Mouse (Mus musculus) lung, postnatal 0 days (tissue): ENCODE data around the gene Pla2g15.

Experiments
- CTCF ChIP-seq: IDR thresholded peaks from 2 replicates; pipeline ENCODE4 v1.5.1; 2016; ENCODE audit warnings: antibody characterized with exemption, mild to moderate bottlenecking
- EP300 ChIP-seq: IDR thresholded peaks from 2 replicates; pipeline ENCODE4 v1.6.1; 2016; ENCODE audit warnings: antibody characterized with exemption, mild to moderate bottlenecking, control low read depth

DNA sequence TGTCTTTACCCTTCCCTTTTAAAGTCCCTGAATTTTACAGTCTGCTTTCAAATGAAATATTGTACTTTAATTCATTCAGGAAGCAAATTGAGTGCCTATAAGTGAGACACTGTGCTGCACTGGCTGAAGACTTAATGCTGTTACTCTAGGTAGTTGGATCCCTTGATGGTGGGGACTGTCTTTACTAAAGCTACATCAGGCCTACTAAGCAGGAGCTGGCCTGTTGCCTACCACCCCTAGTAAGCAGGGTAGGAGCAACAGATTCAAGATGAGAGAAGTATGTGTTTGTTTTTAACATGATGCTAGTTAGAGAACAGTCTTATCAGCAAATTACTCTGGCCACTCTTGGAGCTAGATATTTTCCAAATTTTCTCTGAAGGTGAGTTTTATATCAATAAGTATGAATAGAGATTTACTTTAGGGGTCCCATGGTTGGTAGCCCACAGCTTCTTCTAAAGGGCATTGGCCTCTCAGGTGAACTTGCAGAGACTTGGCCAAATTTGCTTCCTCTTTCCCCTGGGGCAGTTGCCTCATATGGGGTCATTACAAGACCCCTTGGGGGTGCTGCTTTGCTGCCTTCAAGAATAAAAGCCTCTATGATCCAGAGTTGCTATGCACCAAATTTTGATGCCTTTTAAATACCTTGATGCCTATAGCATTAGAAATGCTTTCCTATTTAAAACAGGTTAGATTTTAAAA, 20.8 kb upstream of the Pla2g15 start:
- TF ChIP-seq EP300, result no peak
- no peak for TF ChIP-seq CTCF
